Mouse (Mus musculus) CH12.LX (cell line): ENCODE results near the gene Frmd4a. TPM values are rescaled to one million over a fixed set of nuclear protein-coding genes. Genes with fewer than 3 reads are reported as not detected.

Experiments
- DNase-seq: peaks from one replicate; pipeline ENCODE4 v3.0.0-alpha.2; 2013; ENCODE audit errors: extremely low read depth
- H3K27ac ChIP-seq: 2 replicates; pipeline ENCODE4 v1.5.1; 2012; ENCODE audit warnings: low read depth, mild to moderate bottlenecking, control low read depth, moderate library complexity; ENCODE audit not compliant: insufficient read depth
- H3K27me3 ChIP-seq: replicated peaks from 2 replicates; pipeline ENCODE3; 2012; ENCODE audit warnings: inconsistent platforms
- H3K36me3 ChIP-seq, 2 experiments: replicated peaks in 1 of 2; 2 replicates each; pipeline versions ENCODE3 to v1.6.1; 2012; ENCODE audit warnings: inconsistent platforms in 1 of 2, low read length in 1 of 2, mild to moderate bottlenecking in 1 of 2, mixed read lengths in 1 of 2, moderate library complexity in 1 of 2; ENCODE audit not compliant: control insufficient read depth in 1 of 2, insufficient read depth in 1 of 2
- H3K4me1 ChIP-seq, 2 experiments: 2 replicates each; pipeline ENCODE4 v1.6.1; 2012; ENCODE audit warnings: inconsistent platforms in 1 of 2, moderate library complexity in 1 of 2; ENCODE audit not compliant: insufficient read depth in 2 of 2, control insufficient read depth in 1 of 2
- H3K4me2 ChIP-seq: 2 replicates; pipeline ENCODE4 v1.6.1; 2012; ENCODE audit warnings: low read depth, mild to moderate bottlenecking, control low read depth; ENCODE audit not compliant: poor library complexity, insufficient read depth, severe bottlenecking
- H3K4me3 ChIP-seq, 3 experiments: fragments of 150-350 bp in 1 of 3; sonication (generic) in 1 of 3; replicated peaks in 1 of 3; 2 replicates each; pipeline versions ENCODE3 to v1.5.1; 2011 to 2012; ENCODE audit warnings: low read depth in 2 of 3, low read length in 2 of 3, mild to moderate bottlenecking in 2 of 3, moderate library complexity in 2 of 3, control low read depth in 1 of 3, improper control_type of control experiment in 1 of 3, inconsistent platforms in 1 of 3, mixed read lengths in 1 of 3; ENCODE audit not compliant: poor library complexity in 1 of 3
- H3K79me2 ChIP-seq: replicated peaks from 2 replicates; pipeline ENCODE4 v1.6.1; 2012; ENCODE audit warnings: mild to moderate bottlenecking, moderate library complexity; ENCODE audit not compliant: control insufficient read depth, poor library complexity, insufficient read depth, severe bottlenecking; ENCODE audit errors: extremely low read depth
- H3K9ac ChIP-seq: 2 replicates; pipeline ENCODE4 v1.6.1; 2012; ENCODE audit warnings: low read depth, mild to moderate bottlenecking, control low read depth, moderate library complexity; ENCODE audit not compliant: insufficient read depth
- H3K9me3 ChIP-seq: replicated peaks from 2 replicates; pipeline ENCODE3; 2012; ENCODE audit warnings: low read length, inconsistent platforms, mixed read lengths
- BHLHE40 ChIP-seq: IDR thresholded peaks from 2 replicates; pipeline ENCODE4 v1.6.1; 2011; ENCODE audit warnings: mild to moderate bottlenecking, low read depth, low read length, improper control_type of control experiment
- CHD1 ChIP-seq: IDR thresholded peaks from 2 replicates; pipeline ENCODE4 v1.6.1; 2012; ENCODE audit warnings: low read depth, low read length, improper control_type of control experiment, inconsistent platforms
- CTCF ChIP-seq, 2 experiments: IDR thresholded peaks in 1 of 2; conservative IDR thresholded peaks in 1 of 2; 2 replicates each; pipeline ENCODE4 v1.5.1; 2011 to 2012; ENCODE audit warnings: low read depth in 2 of 2, low read length in 2 of 2, improper control_type of control experiment in 1 of 2, inconsistent platforms in 1 of 2, mild to moderate bottlenecking in 1 of 2, moderate library complexity in 1 of 2
- ELF1 ChIP-seq: IDR thresholded peaks from 2 replicates; pipeline ENCODE4 v1.6.1; 2014; ENCODE audit warnings: low read depth, mild to moderate bottlenecking, inconsistent platforms, low read length, improper control_type of control experiment
- ETS1 ChIP-seq: conservative IDR thresholded peaks from 2 replicates; pipeline ENCODE4 v1.6.1; 2012; ENCODE audit warnings: low read depth, mild to moderate bottlenecking, inconsistent platforms, low read length, improper control_type of control experiment, moderate library complexity
- GABPA ChIP-seq: IDR thresholded peaks from 2 replicates; pipeline ENCODE4 v1.6.1; 2012; ENCODE audit warnings: low read depth, low read length, improper control_type of control experiment, inconsistent platforms; ENCODE audit not compliant: insufficient replicate concordance
- JUN ChIP-seq: IDR thresholded peaks from 2 replicates; pipeline ENCODE4 v1.6.1; 2011; ENCODE audit warnings: low read depth, mild to moderate bottlenecking, low read length, improper control_type of control experiment, moderate library complexity; ENCODE audit not compliant: insufficient read depth
- MAFK ChIP-seq: IDR thresholded peaks from 2 replicates; pipeline ENCODE4 v1.6.1; 2011; ENCODE audit warnings: low read length, improper control_type of control experiment; ENCODE audit not compliant: insufficient replicate concordance
- MAX ChIP-seq: IDR thresholded peaks from 2 replicates; pipeline ENCODE4 v1.6.1; 2011; ENCODE audit warnings: low read length, improper control_type of control experiment
- MAZ ChIP-seq: IDR thresholded peaks from 2 replicates; pipeline ENCODE4 v1.6.1; 2012; ENCODE audit warnings: low read depth, mild to moderate bottlenecking, inconsistent platforms, low read length, improper control_type of control experiment, moderate library complexity
- MXI1 ChIP-seq: IDR thresholded peaks from 2 replicates; pipeline ENCODE4 v1.6.1; 2011; ENCODE audit warnings: mild to moderate bottlenecking, low read depth, low read length, improper control_type of control experiment
- POLR2A ChIP-seq: IDR thresholded peaks from 2 replicates; pipeline ENCODE4 v1.6.1; 2011; ENCODE audit warnings: low read depth, mild to moderate bottlenecking, improper control_type of control experiment, low read length
- RAD21 ChIP-seq: IDR thresholded peaks from 2 replicates; pipeline ENCODE4 v1.6.1; 2011; ENCODE audit warnings: low read depth, mild to moderate bottlenecking, low read length, improper control_type of control experiment, moderate library complexity
- RCOR1 ChIP-seq: conservative IDR thresholded peaks from 2 replicates; pipeline ENCODE4 v1.6.1; 2012; ENCODE audit warnings: low read depth, mild to moderate bottlenecking, inconsistent platforms, low read length, improper control_type of control experiment
- SIN3A ChIP-seq: IDR thresholded peaks from 2 replicates; pipeline ENCODE4 v1.6.1; 2012; ENCODE audit warnings: low read length, improper control_type of control experiment, inconsistent platforms
- TCF12 ChIP-seq: IDR thresholded peaks from 2 replicates; pipeline ENCODE4 v1.6.1; 2014; ENCODE audit warnings: low read depth, mild to moderate bottlenecking, inconsistent platforms, low read length, improper control_type of control experiment
- UBTF ChIP-seq: IDR thresholded peaks from 2 replicates; pipeline ENCODE4 v1.6.1; 2012; ENCODE audit warnings: low read depth, mild to moderate bottlenecking, inconsistent platforms, low read length, improper control_type of control experiment, moderate library complexity
- USF1 ChIP-seq: IDR thresholded peaks from 2 replicates; pipeline ENCODE4 v1.6.1; 2014; ENCODE audit warnings: low read depth, mild to moderate bottlenecking, inconsistent platforms, low read length, improper control_type of control experiment
- ZC3H11A ChIP-seq: IDR thresholded peaks from 2 replicates; pipeline ENCODE4 v1.6.1; 2012; ENCODE audit warnings: low read depth, mild to moderate bottlenecking, inconsistent platforms, low read length, improper control_type of control experiment
- ZMIZ1 ChIP-seq: IDR thresholded peaks from 2 replicates; pipeline ENCODE4 v1.6.1; 2012; ENCODE audit warnings: low read depth, mild to moderate bottlenecking, inconsistent platforms, low read length, improper control_type of control experiment
- ZNF384 ChIP-seq: IDR thresholded peaks from 2 replicates; pipeline ENCODE4 v1.6.1; 2012; ENCODE audit warnings: low read depth, low read length, improper control_type of control experiment, inconsistent platforms
- dilution Hi-C: fragments of 300-500 bp; cut with MboI; formaldehyde crosslinking; loops from 2 replicates; pipeline ENCODE4 v1.14.3; 2020; ENCODE audit warnings: low sequenced_read_pairs; ENCODE audit not compliant: extremely low pct_unique_long_range_greater_than_20kb, extremely low pct_ligation_motif_present
- in situ Hi-C: fragments of 300-500 bp; cut with MboI; formaldehyde crosslinking; loops from 3 replicates; pipeline ENCODE4 v1.14.3; 2019; ENCODE audit warnings: low sequenced_read_pairs, low pct_ligation_motif_present, low pct_unique_long_range_greater_than_20kb, mixed read lengths
- polyA plus RNA-seq: library from polyadenylated mRNA; unstranded; fragments of >175 nt; gene quantifications from 2 replicates; pipeline ENCODE4 v1.2.1, GENCODE M21; 2012; ENCODE audit warnings: low read depth; ENCODE audit not compliant: insufficient read length
- total RNA-seq, 2 experiments: library from RNA; depleted of rRNA; stranded (reverse); fragments of 300-350 nt in 1 of 2; fragments of >200 nt in 1 of 2; gene quantifications; 2 replicates each; pipeline ENCODE4 v1.2.3; 2012 to 2014

Frmd4a gene
- total and polyA plus RNA-seq, 3 experiments, result 0.13 to 2.0 (median 0.32) TPM

GRCm38 (mm10) chr2:4472760-4473480 lies 455.4 kb downstream of the Frmd4a start:
- peaks cover 0 to 3% of the 10 kb centered on the region in 2 experiments; a peak in 1 of 4 replicates for H3K4me1 ChIP-seq
- in situ Hi-C loops, result loop anchor here (10.0 kb wide), 1 partner anchor 138 kb away; no protein-coding TSS in a partner anchor
- H3K9ac ChIP-seq, result no peak overlapping the region
- H3K36me3 ChIP-seq, result no peaks in the 10 kb centered on the region
- TF ChIP-seq ZMIZ1, result no peak
- TF ChIP-seq, all 38 proteins: peak for 0
- no peak overlapping the region for H3K4me2 ChIP-seq
- no peak for DNase-seq
- no peak overlapping the region for H3K4me3 ChIP-seq
- peaks cover 2% of the 10 kb centered on the region for H3K9me3 ChIP-seq
- H3K79me2 ChIP-seq, result no peaks in the 10 kb centered on the region
- no peak overlapping the region for H3K27ac ChIP-seq
- no peaks in the 10 kb centered on the region for H3K27me3 ChIP-seq
- dilution Hi-C loops, result no loop called here

GRCm38 (mm10) chr2:4473866-4474538 lies 456.5 kb downstream of the Frmd4a start:
- Histone ChIP-seq H3K4me3 (no peak overlapping the region), H3K4me2 (no peak overlapping the region), H3K36me3 (no peaks in the 10 kb centered on the region), H3K9ac (no peak overlapping the region), H3K27ac (no peak overlapping the region), H3K79me2 (no peaks in the 10 kb centered on the region), H3K9me3 (no peaks in the 10 kb centered on the region), H3K4me1 (peaks cover 0 to 3% of the 10 kb centered on the region in 2 experiments; a peak in 1 of 4 replicates), H3K27me3 (no peaks in the 10 kb centered on the region)
- no peak for DNase-seq
- in situ Hi-C loops (loop anchor here (10.0 kb wide), 1 partner anchor 139 kb away; no protein-coding TSS in a partner anchor), dilution Hi-C loops (no loop called here)
- TF ChIP-seq SIN3A (no peak), ELF1 (no peak), GABPA (no peak), CHD1 (no peak), POLR2A (no peak), ETS1 (no peak), RAD21 (no peak), RCOR1 (no peak), BHLHE40 (no peak), USF1 (no peak), CTCF (conservative IDR thresholded peaks at IDR 0.05 in 1 of 2, IDR thresholded peaks at IDR 0.05 in 1 of 2; ENCODE audit: low read depth in 2 of 2, low read length in 2 of 2) (no peak), MAZ (no peak), UBTF (no peak), TCF12 (no peak), ZNF384 (no peak), MAFK (no peak), JUN (no peak), ZC3H11A (no peak), MAX (no peak), MXI1 (no peak)
